Mouse (Mus musculus) urinary bladder, postnatal 10 days (tissue): ENCODE results near the gene Olfr275.
"Not testable (repeated sequence)": the region's sequence is repeated elsewhere in the genome, so short reads cannot be mapped to it uniquely, and the experiment has no call there.

ENCODE experiments used
- DNase-seq: peaks from one replicate; pipeline ENCODE4 v3.0.0; 2022; ENCODE audit warnings: low spot score

The Olfr275 gene

DNA sequence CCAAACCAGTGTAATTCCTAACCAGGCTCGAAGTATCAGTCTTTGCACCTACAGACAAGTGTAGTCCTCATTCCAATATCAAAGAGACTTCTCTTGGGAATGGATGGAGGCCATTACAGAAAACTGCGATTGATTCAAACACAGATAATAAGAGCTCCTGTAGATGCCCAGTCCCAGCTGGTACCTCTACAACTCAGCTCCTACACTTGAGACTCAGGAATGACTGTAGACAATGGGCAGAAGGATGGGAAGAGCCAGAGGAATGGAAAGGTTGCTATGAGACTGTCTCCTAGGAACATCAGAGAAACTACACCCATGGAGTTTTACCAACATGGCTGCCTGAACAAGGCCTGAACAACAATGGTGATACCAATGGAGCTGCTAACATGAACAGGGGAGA lies at the start of gene Olfr275:
Gene Olfr275, plus strand, starts transcription at position 301 of the 400 bp plus-strand sequence.
- DNase-seq = no peak

DNA sequence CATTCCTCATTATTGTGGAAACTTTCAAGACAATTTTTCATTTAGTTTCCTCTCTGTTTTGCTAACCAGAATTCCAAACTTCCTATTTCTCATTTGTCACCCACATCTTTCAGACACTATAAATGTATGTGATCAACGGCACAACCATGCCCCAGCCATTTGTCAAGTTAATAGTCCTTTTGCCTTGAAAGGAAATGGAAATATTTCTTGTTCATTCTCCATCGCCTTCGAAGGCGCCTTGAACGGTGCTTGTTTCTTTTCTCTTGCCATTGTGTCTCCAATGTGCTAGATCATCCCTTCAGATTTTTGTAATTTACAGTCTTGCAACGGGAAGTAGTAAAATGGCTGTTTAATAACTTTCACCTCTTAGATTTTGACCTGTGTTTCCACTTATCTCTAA lies 48.8 kb upstream of the Olfr275 start:
- DNase-seq = no peak

DNA sequence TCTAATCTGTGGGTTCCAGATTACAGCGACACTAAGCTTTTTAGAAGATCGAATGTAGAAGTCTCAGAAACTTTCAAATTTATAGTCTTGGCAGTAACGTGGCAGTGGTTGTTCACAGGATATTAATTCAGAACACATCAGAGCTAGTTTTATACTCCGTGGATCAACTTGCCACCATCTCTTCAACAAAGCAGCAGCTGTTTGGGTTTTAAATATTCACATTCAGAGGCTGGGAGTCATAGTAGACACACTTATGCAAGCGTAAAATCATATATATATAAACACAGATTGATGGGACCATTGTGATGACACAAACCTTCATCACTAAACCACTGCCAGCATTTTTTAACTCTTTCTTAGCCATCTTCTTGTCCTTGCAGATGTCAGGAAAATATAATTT lies 42.2 kb upstream of the Olfr275 start:
- DNase-seq = no peak

DNA sequence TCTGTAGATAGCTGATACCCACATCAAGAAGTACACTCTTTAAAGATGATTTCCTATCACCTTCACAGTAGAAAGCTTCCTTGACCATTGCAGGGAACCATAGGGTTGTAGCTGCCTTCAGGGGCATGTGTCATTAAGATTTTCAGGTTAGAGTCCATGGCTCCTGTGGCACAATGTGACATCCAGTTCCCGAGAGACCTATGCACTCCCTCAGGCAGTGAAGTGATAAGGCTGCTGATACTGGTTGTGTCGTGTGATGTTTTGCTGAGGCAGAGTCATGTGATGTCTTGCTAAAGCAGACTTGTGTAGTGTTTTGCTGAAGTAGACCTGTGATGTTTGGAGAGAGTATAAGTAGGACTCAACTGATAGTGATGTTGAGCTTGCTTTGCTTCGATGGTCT lies 14.4 kb upstream of the Olfr275 start:
- no peak for DNase-seq

DNA sequence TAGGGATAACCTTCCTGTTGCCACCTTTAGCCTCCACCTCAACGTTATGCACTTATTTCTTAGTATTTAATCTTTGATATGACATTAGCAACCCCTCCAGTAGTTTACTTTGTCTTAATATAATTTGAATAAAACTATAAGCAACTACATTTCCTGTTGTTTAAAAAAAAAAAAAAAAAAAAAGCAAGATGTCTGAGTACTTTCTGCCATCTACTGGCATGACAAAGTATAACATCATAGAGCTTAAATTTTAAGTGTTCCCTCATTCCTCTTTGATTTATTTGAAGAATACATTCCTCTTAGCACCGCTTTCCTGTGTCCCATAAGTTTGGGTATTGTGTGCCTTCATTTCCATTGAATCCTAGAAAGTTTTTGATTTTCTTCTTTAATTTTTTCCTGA lies 2.5 kb upstream of the Olfr275 start:
- no peak for DNase-seq

DNA sequence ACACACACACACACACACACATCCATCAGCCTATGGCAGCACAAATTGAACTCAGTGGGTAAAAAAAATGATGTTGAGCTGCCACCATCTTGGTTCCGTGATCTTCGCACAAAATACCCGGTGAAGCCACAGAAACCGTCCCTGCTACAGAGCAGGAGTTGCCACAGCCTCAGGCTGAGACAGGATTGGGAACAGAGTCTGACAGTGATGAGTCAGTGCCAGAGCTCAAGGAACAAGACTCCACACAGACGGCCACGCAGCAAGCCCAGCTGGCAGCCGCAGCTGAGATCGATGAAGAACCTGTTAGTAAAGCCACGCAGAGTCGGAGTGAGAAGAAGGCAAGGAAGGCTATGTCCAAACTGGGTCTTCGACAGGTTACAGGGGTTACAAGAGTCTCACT lies 7.0 kb downstream of the Olfr275 start:
- DNase-seq = no peak

DNA sequence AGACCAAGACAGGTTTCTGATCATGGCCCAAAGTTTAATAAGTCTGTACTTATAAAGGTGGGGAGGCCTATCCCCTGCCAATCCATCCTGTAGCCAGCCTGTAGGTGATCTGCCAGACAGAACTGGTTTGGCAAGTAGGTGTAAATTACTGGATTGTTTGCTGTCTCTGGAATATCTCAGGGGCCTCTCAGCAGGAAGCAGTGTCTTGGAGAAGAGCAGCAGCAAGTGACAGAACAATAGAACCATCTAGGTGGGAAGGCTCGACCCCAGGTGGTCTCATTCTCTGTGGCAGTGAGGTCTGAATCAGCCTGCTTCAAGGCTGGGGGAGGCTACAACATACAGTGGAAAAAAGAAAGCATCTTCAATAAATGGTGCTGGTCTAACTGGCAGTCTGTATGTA lies 31.0 kb downstream of the Olfr275 start:
- not testable (repeated sequence) for DNase-seq

DNA sequence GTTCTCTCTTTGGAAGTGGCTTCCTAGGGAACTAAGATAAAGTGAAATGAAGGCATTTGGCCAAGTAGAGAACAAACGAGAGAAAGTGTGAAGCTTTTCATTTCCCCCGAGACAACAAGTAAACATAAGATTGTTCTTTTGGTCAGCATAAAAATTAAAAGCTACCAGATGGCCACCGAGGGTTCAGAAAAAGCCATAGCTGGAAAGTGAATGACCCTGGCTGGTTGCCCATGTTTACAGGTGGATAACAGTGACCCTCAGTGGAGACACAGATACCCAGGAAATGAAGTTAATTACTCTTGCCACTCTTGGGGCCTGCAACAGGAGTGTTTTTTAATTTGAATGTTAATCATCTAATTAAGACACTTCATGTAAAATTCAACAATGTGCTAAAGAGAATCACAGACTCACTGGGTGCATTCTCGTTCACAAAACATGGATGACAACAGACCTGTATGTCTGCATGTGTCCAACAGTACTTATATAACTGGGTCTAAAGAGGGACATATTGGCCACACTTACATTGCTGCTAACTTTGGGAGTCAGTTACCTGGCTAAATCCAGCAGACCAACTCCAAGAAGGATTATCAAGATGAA lies 34.7 kb downstream of the Olfr275 start:
- DNase-seq = no peak

DNA sequence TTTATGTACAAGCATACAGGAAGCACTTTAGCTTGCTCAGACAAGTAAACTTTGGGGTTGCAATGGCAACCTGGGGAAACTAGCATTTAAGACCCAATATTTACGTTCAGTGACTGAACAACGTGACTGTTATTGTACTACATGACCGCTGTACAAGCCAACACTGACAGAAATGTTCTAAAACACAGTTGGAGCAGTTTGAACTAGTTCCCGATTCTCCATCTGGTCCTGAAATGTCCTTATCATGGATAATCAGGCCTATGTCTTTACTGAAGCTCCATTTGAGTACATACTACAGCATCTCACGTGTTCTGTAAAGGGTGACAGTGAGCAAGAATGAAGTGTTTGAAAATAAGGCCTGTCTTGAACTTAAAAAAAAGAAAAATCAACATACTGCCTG lies 35.3 kb downstream of the Olfr275 start:
- DNase-seq = no peak

DNA sequence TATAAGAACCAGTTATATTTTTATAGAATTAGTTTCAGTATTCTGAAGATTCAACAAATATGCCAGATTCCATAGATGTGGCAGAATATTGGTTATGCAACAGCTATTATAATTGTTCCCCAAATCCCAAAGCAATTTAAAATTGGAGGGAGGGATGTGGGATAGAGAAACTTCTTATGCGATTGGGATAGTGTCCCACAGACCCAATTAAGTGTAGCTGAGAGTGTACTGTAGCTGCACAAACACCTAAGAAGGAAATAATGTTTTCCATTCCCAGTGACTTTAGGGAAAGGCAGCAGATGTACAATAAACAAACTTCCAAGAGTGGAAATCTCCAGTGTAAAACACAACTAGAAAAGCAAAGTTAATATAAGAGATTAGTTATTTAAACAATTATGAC lies 44.7 kb downstream of the Olfr275 start, which contains the start of gene Olfr273:
Gene Olfr273, minus strand, starts transcription at position 101 of the 400 bp plus-strand sequence.
- no peak for DNase-seq

DNA sequence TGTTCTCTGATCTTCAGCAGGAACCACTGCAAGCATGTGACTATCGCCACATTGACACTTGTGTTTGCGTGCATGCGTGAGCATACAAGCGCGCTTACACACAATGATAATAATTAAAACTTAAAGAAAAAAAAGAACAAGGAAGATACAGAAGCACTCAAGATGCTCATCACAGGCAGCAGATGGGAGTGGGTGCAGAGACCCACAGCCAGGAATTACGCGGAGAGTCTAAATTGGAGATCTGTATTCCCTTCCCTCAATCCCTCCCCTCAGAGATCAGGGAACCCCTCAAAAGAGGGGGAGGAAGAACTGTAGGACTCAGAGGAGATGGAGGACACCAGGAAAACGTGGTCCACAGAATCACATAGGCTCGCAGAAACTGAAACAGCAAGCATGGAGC lies 49.8 kb downstream of the Olfr275 start:
- DNase-seq = no peak
